Mouse (Mus musculus): Measurements from ENCODE around the gene Prkce.

The Prkce gene

GRCm38 (mm10) chr17:86539881-86540430 is 372.4 kb downstream of the Prkce start:
- ChIA-PET CTCF (no interaction called here), POLR2A (interaction anchor here in 1 of 4 experiments (1.0 kb wide), 1 partner anchor 19 kb away, joined by 3 read pairs; no protein-coding TSS in a partner anchor)

DNA sequence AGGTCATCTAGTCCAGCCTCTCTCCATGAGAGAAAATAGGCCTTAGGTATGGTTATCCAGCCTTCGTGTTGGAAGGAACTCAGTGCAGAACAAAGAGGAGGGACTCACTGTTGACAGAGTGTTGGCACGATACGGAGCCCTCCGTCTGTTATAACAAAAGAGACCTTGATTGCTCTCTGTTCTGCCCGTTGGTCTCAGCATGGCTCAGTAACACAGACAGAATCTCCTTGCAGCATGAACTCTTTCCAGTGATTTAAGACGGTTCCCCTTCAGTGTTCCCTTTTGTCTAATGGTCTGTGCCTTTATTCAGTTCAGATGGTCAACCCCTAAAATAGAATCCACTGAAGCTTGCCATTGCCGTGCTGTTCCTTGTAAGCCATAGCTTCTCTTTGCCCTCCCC is 378.9 kb downstream of the Prkce start:
- CTCF ChIA-PET: no interaction called here

DNA sequence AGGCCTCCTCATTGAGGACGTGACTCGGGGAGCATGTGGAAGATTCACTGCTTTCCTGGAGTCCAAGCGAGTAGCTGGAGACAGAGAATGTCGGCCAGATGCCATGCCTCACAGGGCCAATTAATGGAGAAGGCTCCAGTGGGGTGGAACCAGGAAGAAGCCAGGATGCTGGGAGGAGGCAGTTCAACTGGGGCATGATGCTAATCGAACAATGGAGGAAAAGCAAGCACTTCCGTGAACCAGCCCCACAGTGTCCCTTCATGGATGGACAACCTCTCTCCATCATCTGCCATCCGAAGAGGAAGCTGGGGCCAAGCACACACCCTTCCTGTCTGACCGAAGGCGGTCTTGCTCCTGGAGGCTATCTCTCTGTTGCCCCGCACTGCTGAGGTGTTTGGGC is 381.5 kb downstream of the Prkce start:
- ChIA-PET CTCF (interaction anchor here in 1 of 4 experiments (0.7 kb wide), 1 partner anchor 210 kb away, joined by 3 read pairs; no protein-coding TSS in a partner anchor), POLR2A (no interaction called here)

More for the DNA sequence above, 378.9 kb downstream of the Prkce start:
- POLR2A ChIA-PET: no interaction called here

DNA sequence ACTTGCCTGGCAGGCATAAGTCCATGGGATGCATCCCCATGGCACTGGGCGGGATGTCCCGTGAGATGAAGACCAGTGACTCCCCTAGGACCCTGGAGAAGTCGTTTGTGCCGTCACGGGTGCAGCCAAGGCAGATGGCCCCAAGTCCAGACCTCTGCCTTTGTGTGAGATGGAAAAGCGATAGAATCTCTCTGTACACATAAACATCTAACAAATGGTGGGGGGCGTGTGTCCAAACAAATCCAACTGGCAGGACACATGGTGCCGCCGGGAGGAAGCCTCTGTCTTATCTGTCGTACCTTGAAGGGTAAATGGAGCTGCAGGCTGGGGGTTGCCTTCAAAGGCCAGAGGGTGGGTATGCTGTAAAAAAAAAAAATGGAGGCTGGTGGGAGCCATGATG is 384.0 kb downstream of the Prkce start:
- CTCF ChIA-PET: no interaction called here
- POLR2A ChIA-PET: interaction anchor here in 1 of 4 experiments (0.6 kb wide), 1 partner anchor 203 kb away, joined by 3 read pairs; no protein-coding TSS in a partner anchor

DNA sequence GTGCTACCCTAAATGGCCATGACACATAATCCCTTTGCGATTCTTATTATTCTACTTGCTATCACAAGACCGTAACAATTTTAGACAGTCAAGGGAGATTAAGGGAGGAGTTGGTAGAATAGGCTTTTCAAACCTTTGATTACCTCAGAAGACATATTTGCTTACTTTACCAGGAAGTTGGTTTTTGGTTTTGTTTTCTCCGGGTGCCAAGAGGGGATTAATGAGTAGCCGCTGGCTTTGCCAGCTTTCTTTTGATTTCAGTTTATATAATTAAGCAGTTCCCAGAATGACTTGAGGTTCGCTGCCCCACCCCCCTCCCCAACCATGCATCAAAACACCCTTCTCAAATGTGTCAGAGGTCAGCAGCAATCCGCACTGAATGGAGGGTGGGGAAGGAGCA is 384.4 kb downstream of the Prkce start:
- CTCF ChIA-PET: no interaction called here
- POLR2A ChIA-PET: interaction anchor here in 1 of 4 experiments (0.6 to 0.7 kb wide), 2 partner anchors 202 to 213 kb away, joined by 3 read pairs; no protein-coding TSS in a partner anchor

DNA sequence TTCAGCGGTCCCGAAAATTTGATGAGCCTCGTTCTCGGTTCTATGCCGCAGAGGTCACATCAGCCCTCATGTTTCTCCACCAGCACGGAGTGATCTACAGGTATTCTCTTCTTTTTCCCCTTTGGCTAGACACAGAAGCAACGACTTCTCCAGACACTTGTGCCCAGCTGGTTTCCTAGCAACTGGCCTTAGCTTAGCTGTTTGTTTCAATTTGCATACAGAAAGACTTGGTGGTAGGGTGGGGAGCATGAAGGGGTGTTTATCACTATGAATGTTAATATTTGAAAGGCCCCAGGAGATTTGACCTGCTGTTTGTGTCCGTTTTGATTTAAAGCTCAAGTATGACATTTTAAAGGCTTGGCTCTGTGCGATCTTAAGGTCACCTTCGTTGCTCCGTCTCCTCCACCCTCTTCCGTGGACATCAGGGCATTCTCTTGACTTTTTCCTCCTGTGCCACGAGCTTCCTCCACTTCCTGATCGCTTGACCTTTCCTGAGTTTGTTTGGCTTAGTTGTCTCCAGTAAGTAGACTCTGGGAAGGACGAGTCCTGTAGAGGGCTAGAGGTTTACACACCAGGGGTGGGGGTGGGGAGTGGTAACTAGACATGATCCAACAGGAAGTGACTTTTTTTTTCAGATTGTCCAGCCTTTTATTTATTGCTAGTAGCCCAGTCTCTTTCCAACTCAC is 391.8 kb downstream of the Prkce start:
- POLR2A ChIA-PET: interaction anchor here in 2 of 4 experiments (1.3 to 1.4 kb wide), 2 partner anchors 20 to 55 kb away, joined by 3 read pairs; no protein-coding TSS in a partner anchor
- CTCF ChIA-PET: interaction anchor here in 2 of 4 experiments (0.8 to 0.9 kb wide), 1 partner anchor 273 kb away, joined by 3 to 4 read pairs; no protein-coding TSS in a partner anchor

GRCm38 (mm10) chr17:86560499-86560898 is 392.9 kb downstream of the Prkce start:
- CTCF ChIA-PET: no interaction called here
- POLR2A ChIA-PET: no interaction called here

GRCm38 (mm10) chr17:86570491-86570890 is 402.9 kb downstream of the Prkce start:
- ChIA-PET POLR2A (no interaction called here), CTCF (no interaction called here)

DNA sequence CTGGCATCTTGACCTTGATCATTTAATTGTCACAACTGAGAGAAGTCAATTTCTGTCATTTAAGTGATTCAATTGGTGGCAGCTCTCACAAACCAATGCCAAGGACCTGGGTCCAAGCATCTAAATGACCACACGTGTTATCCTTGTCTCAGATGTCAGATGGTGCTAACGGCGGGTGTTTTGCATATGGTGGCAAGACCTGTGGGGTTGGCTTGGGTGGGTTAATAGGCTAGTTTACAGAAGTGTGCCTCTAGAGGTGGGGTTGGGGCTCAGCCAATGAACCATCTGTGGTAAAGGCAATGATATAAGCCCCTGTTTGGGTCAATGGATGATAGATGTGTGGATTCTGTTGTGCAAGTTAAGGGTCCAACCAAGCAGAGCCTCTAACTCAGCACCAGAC is 403.7 kb downstream of the Prkce start:
- CTCF ChIA-PET: no interaction called here
- POLR2A ChIA-PET: interaction anchor here in 1 of 4 experiments (0.6 kb wide), 1 partner anchor 183 kb away, joined by 4 read pairs; no protein-coding TSS in a partner anchor

GRCm38 (mm10) chr17:86572136-86572535 is 404.6 kb downstream of the Prkce start:
- ChIA-PET POLR2A (interaction anchor here in 1 of 4 experiments (0.7 kb wide), 1 partner anchor 353 kb away, joined by 3 read pairs; no protein-coding TSS in a partner anchor), CTCF (interaction anchor here in 1 of 4 experiments (0.6 kb wide), 1 partner anchor 137 kb away, joined by 4 read pairs; no protein-coding TSS in a partner anchor)

GRCm38 (mm10) chr17:86572576-86572975 is 405.0 kb downstream of the Prkce start:
- POLR2A ChIA-PET: interaction anchor here in 1 of 4 experiments (0.7 kb wide), 1 partner anchor 353 kb away, joined by 3 read pairs; no protein-coding TSS in a partner anchor
- CTCF ChIA-PET: interaction anchor here in 1 of 4 experiments (0.6 kb wide), 1 partner anchor 137 kb away, joined by 4 read pairs; no protein-coding TSS in a partner anchor

- POLR2A ChIA-PET: interaction anchor here in 1 of 4 experiments (0.7 kb wide), 1 partner anchor 93 kb away, joined by 3 read pairs; no protein-coding TSS in a partner anchor
Measured at GRCm38 (mm10) chr17:86573596-86574248, 406.1 kb downstream of the Prkce start.

GRCm38 (mm10) chr17:86580724-86581123 is 413.1 kb downstream of the Prkce start:
- POLR2A ChIA-PET: interaction anchor here in 2 of 4 experiments (0.7 to 1.5 kb wide), 2 partner anchors 11 to 45 kb away, joined by 3 to 4 read pairs; no protein-coding TSS in a partner anchor
- CTCF ChIA-PET: no interaction called here

More at GRCm38 (mm10) chr17:86573596-86574248, 406.1 kb downstream of the Prkce start:
- CTCF ChIA-PET: interaction anchor here in 1 of 4 experiments (0.6 kb wide), 1 partner anchor 109 kb away, joined by 3 read pairs; no protein-coding TSS in a partner anchor

DNA sequence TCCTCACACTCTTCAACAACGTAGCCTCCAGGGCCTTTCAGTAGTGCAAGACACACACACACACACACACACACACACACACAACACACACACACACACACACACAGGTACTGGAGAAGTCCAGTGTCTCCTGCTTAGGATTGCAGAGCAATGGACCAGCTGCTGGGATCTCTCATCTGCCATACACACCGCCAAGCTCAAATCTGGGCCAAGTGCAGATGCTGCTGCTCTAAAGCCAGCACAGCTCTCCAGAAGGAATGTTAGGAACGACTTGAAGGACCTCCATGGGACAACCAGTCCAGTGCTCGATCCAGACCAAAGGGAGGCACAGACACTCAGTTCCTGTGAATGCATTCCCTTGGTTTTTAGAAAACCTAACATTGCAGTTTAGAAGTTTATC is 414.8 kb downstream of the Prkce start:
- ChIA-PET CTCF (interaction anchor here in 1 of 4 experiments (0.7 kb wide), 1 partner anchor 1271 kb away, joined by 3 read pairs; no protein-coding TSS in a partner anchor), POLR2A (no interaction called here)

DNA sequence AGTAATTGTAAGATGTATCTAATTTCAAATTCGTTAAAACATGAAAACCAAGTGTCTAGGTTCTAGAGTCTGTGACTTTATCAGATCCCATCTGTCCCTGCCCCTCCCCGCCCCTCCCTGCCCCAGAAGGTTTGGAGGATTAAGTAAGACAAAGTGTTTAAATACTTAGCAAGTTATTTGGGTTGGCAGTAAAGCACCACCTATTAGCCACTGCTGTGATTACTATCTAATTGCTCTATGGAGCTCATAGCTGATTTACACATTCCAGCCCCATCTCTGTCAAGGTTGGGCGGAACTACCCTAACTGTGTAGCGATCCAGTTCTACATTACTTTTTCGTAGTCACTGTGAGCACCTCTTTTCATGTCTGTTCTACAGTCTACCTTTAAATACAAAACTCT is 418.9 kb downstream of the Prkce start:
- CTCF ChIA-PET: interaction anchor here in 3 of 4 experiments (0.7 to 1.0 kb wide), 4 partner anchors 46 to 315 kb away, joined by 3 to 8 read pairs (median 4); no protein-coding TSS in a partner anchor
- POLR2A ChIA-PET: interaction anchor here in 2 of 4 experiments (0.6 to 0.7 kb wide), 2 partner anchors 53 to 1018 kb away, joined by 4 to 5 read pairs; no protein-coding TSS in a partner anchor

- ChIA-PET CTCF (interaction anchor here in 1 of 4 experiments (0.6 kb wide), 1 partner anchor 240 kb away, joined by 3 read pairs; no protein-coding TSS in a partner anchor), POLR2A (interaction anchor here in 2 of 4 experiments (0.6 to 1.3 kb wide), 2 partner anchors 12 to 1632 kb away, joined by 4 to 5 read pairs; no protein-coding TSS in a partner anchor)
Measured at GRCm38 (mm10) chr17:86588704-86589449, 421.3 kb downstream of the Prkce start.

DNA sequence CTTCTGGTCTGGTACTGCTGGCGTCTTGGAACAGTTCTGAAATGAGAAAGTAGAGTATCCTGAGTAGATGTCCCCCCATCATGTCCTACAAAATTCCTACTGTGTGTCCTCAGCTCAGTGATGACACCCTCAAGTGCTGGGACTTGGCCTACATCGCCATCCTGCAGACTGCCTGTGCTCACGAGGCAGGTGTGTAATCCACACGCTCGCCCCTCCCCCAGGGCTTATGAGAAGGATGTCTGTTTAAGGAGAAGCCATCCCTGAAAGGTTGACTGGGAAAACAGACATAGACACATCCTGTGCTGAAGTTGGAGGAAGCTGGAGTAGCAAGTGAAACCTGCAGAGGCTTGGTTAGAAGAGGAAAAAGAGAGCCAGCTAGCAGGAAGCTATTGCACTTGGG is 422.1 kb downstream of the Prkce start:
- CTCF ChIA-PET: interaction anchor here in 1 of 4 experiments (0.6 kb wide), 1 partner anchor 241 kb away, joined by 3 read pairs; no protein-coding TSS in a partner anchor
- POLR2A ChIA-PET: interaction anchor here in 1 of 4 experiments (1.3 kb wide), 1 partner anchor 11 kb away, joined by 4 read pairs; no protein-coding TSS in a partner anchor

GRCm38 (mm10) chr17:86591241-86591640 is 423.7 kb downstream of the Prkce start:
- ChIA-PET CTCF (interaction anchor here in 1 of 4 experiments (0.6 to 1.1 kb wide), 2 partner anchors 55 to 59 kb away, joined by 3 to 7 read pairs; no protein-coding TSS in a partner anchor), POLR2A (interaction anchor here in 1 of 4 experiments (0.8 to 1.5 kb wide), 3 partner anchors 10 to 21 kb away, joined by 3 to 6 read pairs (median 4); no protein-coding TSS in a partner anchor)

All from embryonic stem cell, embryonic (primary cell).